Mouse (Mus musculus) megakaryocyte, embryonic 14.5 days (primary cell): Measurements from ENCODE around the gene Ltv1.

Source experiments
- FLI1 ChIP-seq: IDR thresholded peaks from 2 replicates; pipeline ENCODE4 v1.6.1; 2012; ENCODE audit warnings: low read length, inconsistent platforms, mixed read lengths
- GATA1 ChIP-seq: IDR thresholded peaks from 3 replicates; pipeline ENCODE4 v1.6.1; 2012; ENCODE audit warnings: mixed read lengths, low read length, inconsistent platforms, borderline replicate concordance

DNA sequence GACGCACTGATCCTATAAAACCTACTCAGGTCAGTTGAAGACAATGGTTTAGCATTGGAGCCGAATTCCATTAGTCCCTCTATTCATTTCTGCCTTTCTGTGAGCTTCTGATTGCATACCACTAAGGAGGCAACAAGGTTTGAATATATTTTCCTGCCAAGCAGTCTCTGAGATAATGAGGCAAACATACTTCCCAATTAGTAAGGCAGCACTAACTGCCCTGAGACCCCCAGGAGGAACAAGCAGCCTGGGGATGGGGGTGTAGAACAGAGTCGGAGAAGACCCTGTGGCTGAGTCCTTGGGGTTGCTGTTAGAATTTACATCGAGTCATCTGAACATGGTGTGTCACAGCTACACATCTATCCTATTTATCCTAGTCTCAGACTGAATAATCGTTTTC, 37.6 kb downstream of the Ltv1 start:
- no peak for TF ChIP-seq GATA1
- no peak for TF ChIP-seq FLI1
